Mouse (Mus musculus): Measurements from ENCODE around the gene Irf2bp1. TPM values are rescaled to one million over a fixed set of nuclear protein-coding genes. Genes with fewer than 3 reads are reported as not detected.

Irf2bp1 gene
- polyA plus RNA-seq (2017; shearing (Covaris generic)) = 10 to 100 TPM; 48.7 to 64.1 TPM

DNA sequence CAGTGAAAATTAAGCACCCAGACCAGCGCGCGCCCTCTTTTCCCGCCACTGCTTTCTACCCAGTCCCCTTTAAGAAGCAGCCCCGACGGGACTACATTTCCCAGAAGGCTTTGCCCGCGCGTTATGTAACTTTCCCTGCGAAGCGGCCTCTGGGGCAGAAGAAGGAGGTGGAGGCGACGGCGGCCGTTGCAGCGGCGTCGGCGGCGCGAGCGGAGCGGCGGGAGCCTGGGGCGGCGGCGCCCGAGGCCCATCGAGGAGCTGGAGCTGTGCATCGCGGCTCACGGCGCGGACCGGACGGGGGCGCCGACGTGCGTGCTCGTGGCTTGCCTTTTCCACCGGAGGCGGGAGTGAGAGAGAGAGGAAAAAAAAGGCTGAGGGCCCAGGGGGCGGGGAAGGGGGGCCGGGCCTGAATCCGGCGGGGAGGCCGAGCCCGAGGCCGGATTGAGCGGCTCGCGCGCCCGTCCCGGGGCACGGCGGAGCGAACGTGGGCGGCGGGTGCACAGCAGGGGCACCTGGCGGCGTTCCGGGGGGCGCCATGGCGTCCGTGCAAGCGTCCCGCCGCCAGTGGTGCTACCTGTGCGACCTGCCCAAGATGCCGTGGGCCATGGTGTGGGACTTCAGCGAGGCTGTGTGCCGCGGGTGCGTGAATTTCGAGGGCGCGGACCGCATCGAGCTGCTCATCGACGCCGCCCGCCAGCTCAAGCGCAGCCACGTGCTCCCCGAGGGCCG lies at the start of gene Irf2bp1:
Gene Irf2bp1 (plus strand): TSS at position 143 of the 729 bp plus-strand sequence.

DNA sequence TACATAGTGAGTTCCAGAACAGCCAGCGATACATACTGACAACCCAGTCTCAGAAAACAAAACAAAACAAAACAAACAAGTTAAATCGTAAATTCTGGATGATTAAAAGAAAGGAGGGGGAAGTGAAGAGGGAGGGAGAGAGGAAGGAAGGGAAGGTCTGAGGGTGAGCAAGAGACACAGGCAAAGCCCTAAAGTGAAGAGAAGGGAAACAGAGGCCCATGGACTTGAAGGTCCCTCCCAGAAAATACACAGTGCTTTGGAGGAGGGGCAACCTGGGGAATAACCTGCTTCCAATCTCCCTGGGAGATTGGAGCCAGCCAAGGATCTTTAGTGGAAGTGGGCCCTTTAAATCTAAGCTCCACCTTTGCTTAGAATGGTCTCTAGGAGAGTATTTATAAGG lies 16.7 kb upstream of the Irf2bp1 start, which contains the start of gene Nanos2:
Gene Nanos2 (plus strand): TSS at position 301 of the 400 bp plus-strand sequence.

DNA sequence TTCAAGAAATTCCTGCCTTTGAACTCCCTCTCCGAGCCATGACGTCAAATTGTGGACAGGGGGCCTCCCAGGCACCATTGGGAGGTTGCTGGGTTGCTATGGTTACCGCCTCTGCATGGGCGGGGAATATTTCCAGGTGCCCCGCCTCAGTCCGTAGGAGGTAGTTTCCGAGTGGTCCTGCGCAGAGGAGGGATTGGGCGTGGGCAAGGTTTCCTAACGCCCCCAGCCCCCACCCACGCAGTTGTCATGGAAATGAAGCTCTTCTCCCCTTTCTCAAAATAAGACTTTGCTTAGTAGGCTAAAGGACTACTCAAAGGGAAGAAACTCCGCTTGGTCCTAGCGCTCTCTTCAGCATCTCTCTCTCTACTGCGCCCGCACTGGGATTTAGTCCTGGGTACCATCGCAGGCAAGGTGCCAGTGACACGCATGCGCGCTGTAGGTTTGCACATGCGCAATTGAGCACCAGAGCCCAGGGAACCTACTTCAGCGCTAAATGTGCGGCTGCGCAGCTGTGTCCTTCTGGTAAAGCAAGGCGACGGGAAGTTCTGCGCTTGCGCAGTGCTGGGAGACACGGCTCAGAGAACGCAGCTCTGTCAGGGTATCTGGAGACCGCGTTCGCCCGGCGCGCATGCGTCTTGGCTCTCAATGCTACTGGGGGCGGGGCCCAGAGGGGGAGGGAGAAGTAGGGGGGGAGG lies 13.1 kb upstream of the Irf2bp1 start, which contains the start of gene Mypop:
Gene Mypop (plus strand): TSS at position 645 of the 695 bp plus-strand sequence.

DNA sequence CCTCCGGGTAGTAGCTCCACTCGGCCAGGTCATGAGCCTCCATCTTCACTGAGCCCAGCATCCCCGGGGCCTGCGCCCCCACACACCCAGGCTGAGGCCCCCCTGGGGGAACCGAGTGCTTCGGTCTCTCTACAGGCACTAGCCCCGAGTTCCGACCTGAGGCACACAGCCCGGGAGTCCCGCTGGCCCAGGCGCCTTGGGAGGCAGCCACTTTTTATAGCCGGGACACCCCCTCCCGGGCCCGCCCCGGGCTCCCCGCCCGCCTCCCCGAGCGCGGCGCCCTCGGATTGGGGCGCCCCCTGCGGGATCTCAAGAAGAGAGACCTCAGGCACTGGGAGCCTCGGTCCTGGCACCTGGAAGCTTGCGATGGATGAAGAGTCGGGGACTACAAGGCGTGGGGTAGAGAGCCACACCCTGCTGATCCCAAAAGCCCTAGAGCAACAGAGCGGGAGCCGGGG lies 19.5 kb downstream of the Irf2bp1 start, which contains the start of gene Foxa3:
Gene Foxa3 (minus strand): TSS at position 182 of the 458 bp plus-strand sequence.

DNA sequence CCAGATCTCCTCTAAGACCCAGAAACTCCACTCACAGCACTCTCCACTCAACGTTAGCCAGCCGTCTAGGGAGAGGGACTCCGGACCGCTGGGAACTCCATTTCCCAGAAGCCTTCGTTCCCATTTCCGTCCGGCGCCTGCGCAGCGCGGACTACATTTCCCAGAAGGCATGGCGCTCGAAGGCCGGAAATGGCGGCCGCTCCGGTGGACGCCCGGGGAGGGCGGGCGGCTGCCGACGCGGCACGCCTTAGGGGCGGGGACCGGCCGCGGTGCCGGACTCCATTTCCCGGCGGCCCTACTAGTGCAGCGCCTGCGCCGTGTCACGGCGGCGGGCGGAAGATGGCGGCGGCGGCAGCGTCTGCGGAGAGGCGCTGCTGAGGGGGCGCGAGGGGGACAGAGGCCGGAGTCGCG lies 20.3 kb downstream of the Irf2bp1 start, which contains the start of gene Sympk:
Gene Sympk (plus strand): TSS at position 282 of the 411 bp plus-strand sequence.

DNA sequence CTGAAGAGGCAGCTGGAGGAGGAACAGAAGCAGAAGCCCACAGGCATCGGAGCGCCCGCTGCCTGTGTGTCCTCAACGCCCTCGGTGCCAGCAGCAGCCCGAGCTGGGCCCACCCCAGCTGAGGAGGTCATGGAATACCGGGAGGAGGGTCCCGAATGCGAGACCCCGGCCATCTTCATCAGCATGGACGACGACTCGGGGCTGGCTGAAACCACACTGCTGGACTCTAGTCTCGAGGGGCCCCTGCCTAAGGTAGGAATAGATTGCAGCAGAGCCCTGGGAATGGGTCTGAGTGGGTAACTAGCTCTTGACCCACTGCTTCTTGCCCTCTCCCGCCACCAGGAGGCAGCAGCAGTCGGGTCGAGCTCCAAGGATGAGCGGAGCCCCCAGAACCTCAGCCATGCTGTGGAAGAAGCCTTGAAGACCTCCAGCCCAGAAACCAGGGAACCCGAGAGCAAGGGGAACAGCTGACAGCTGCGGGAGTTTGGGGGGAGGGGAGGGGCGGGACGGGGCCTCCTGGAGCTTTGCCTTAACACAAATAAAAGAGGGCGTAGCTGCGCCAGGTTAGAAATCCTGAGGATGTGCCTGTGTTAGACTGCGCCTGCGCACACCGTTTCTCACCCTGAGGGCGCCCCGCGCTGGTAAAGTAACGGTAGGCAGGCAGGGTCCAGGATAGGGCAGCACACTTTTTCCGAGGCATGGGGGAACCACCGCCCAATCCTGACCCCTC lies 50.4 kb downstream of the Irf2bp1 start, which contains the start of gene Rsph6a:
Gene Rsph6a (plus strand): TSS at position 644 of the 730 bp plus-strand sequence.

Other genes starting within 250 kb of the Irf2bp1 start
- 1 to 10 TPM in 1 of 2 experiments, not detected in 1; 1.0 TPM for gene Psg19, start 205.5 kb upstream of the Irf2bp1 start, polyA plus RNA-seq (2017; shearing (Covaris generic))
- gene Psg17, start 182.4 kb upstream of the Irf2bp1 start, polyA plus RNA-seq (2017; shearing (Covaris generic)) = not detected
- gene Mill2, start 164.1 kb upstream of the Irf2bp1 start, polyA plus RNA-seq (2017; shearing (Covaris generic)) = under 1 TPM in 1 of 2 experiments, not detected in 1; 0.68 TPM
- 100 to 1,000 TPM in 1 of 2 experiments, 10 to 100 TPM in 1; 88.7 to 183 TPM for gene Pglyrp1, start 132.7 kb upstream of the Irf2bp1 start, polyA plus RNA-seq (2017; shearing (Covaris generic))
- gene Ccdc61, start 93.6 kb upstream of the Irf2bp1 start, polyA plus RNA-seq (2017; shearing (Covaris generic)) = 10 to 100 TPM; 34.8 to 42.9 TPM
- under 1 TPM; 0.06 to 0.59 TPM for gene Nova2, start 78.2 kb upstream of the Irf2bp1 start, polyA plus RNA-seq (2017; shearing (Covaris generic))
- under 1 TPM in 1 of 2 experiments, not detected in 1; 0.42 TPM for gene Nanos2, start 16.6 kb upstream of the Irf2bp1 start, polyA plus RNA-seq (2017; shearing (Covaris generic))
- 1 to 10 TPM; 7.5 to 8.4 TPM for gene Mypop, start 12.8 kb upstream of the Irf2bp1 start, polyA plus RNA-seq (2017; shearing (Covaris generic))
- under 1 TPM; 0.07 to 0.64 TPM for gene Foxa3, start 19.5 kb downstream of the Irf2bp1 start, polyA plus RNA-seq (2017; shearing (Covaris generic))
- 10 to 100 TPM; 22.4 to 23.4 TPM for gene Sympk, start 20.3 kb downstream of the Irf2bp1 start, polyA plus RNA-seq (2017; shearing (Covaris generic))
- under 1 TPM in 1 of 2 experiments, not detected in 1; 0.16 TPM for gene Rsph6a, start 50.6 kb downstream of the Irf2bp1 start, polyA plus RNA-seq (2017; shearing (Covaris generic))
- 1 to 10 TPM in 1 of 2 experiments, not detected in 1; 1.4 TPM for gene Dmwd, start 72.2 kb downstream of the Irf2bp1 start, polyA plus RNA-seq (2017; shearing (Covaris generic))
- under 1 TPM; 0.35 to 0.40 TPM for gene Dmpk, start 79.8 kb downstream of the Irf2bp1 start, polyA plus RNA-seq (2017; shearing (Covaris generic))
- under 1 TPM; 0.15 to 0.88 TPM for gene Six5, start 90.5 kb downstream of the Irf2bp1 start, polyA plus RNA-seq (2017; shearing (Covaris generic))
- gene Gm4969, start 114.3 kb downstream of the Irf2bp1 start, polyA plus RNA-seq (2017; shearing (Covaris generic)) = under 1 TPM in 1 of 2 experiments, not detected in 1; 0.11 TPM
- gene Fbxo46, start 115.8 kb downstream of the Irf2bp1 start, polyA plus RNA-seq (2017; shearing (Covaris generic)) = 10 to 100 TPM; 18.1 to 22.6 TPM
- gene Qpctl, start 145.2 kb downstream of the Irf2bp1 start, polyA plus RNA-seq (2017; shearing (Covaris generic)) = 10 to 100 TPM in 1 of 2 experiments, 1 to 10 TPM in 1; 9.6 to 11.2 TPM
- 10 to 100 TPM; 35.0 to 39.0 TPM for gene Snrpd2, start 145.7 kb downstream of the Irf2bp1 start, polyA plus RNA-seq (2017; shearing (Covaris generic))
- gene Gipr, start 162.1 kb downstream of the Irf2bp1 start, polyA plus RNA-seq (2017; shearing (Covaris generic)) = under 1 TPM in 1 of 2 experiments, not detected in 1; 0.39 TPM
- 10 to 100 TPM; 19.8 to 24.3 TPM for gene Eml2, start 172.4 kb downstream of the Irf2bp1 start, polyA plus RNA-seq (2017; shearing (Covaris generic))
- under 1 TPM in 1 of 2 experiments, not detected in 1; 0.27 TPM for gene Gpr4, start 208.5 kb downstream of the Irf2bp1 start, polyA plus RNA-seq (2017; shearing (Covaris generic))
- 10 to 100 TPM; 21.1 to 31.1 TPM for gene Opa3, start 224.3 kb downstream of the Irf2bp1 start, polyA plus RNA-seq (2017; shearing (Covaris generic))

All from inflammation-experienced regulatory T-cells (primary cell).